Mouse (Mus musculus): ENCODE results near the gene Cad. TPM values are rescaled to one million over a fixed set of nuclear protein-coding genes. Genes with fewer than 3 reads are reported as not detected.

The Cad gene
- polyA plus RNA-seq, 1 experiment from 2014 or later = 43.4 TPM

GRCm38 (mm10) chr5:31093151-31094041, 38.8 kb downstream of the Cad start:
- TF ChIP-seq CTCF (IDR thresholded peaks at IDR 0.05; ENCODE audit: low read depth) = no peak
- ATAC-seq (ENCODE audit: insufficient read depth) = peak; percentile 75
- H3K9ac ChIP-seq = 0 out of 2 replicates have a peak overlapping the region, but pooled peaks have one; percentile 15

GRCm38 (mm10) chr5:31094100-31094798, 39.7 kb downstream of the Cad start:
- H3K9me3 ChIP-seq (ENCODE audit: low read depth, low read length) = no peaks in the 10 kb centered on the region
- H3K4me1 ChIP-seq (ENCODE audit: insufficient read depth) = peaks cover 4% of the 10 kb centered on the region; the same call in 1 of the 2 replicates
- ATAC-seq (ENCODE audit: insufficient read depth) (no peak), DNase-seq (no peak)
- no peak for TF ChIP-seq CTCF (IDR thresholded peaks at IDR 0.05; ENCODE audit: low read depth)
- peak overlapping the region; percentile 31 for H3K4me3 ChIP-seq (ENCODE audit: low read depth, low read length)
- H3K27me3 ChIP-seq (ENCODE audit: insufficient read depth, low read length) = peaks cover 85% of the 10 kb centered on the region
- no peaks in the 10 kb centered on the region for H3K36me3 ChIP-seq (ENCODE audit: insufficient read depth)
- H3K27ac ChIP-seq (ENCODE audit: low read depth) = no peak overlapping the region
- peak overlapping the region; percentile 68 for H3K4me2 ChIP-seq
- H3K9ac ChIP-seq = no peak overlapping the region
- WGBS = 3% methylated on average over 29 of the region's 29 CpGs

More at GRCm38 (mm10) chr5:31093151-31094041, 38.8 kb downstream of the Cad start:
- Histone ChIP-seq H3K4me1 (ENCODE audit: insufficient read depth) (peaks cover 4% of the 10 kb centered on the region; the same call in 1 of the 2 replicates), H3K36me3 (ENCODE audit: insufficient read depth) (no peaks in the 10 kb centered on the region), H3K4me3 (ENCODE audit: low read depth, low read length) (peak overlapping the region; percentile 39), H3K9me3 (ENCODE audit: low read depth, low read length) (no peaks in the 10 kb centered on the region), H3K27ac (ENCODE audit: low read depth) (no peak overlapping the region), H3K27me3 (ENCODE audit: insufficient read depth, low read length) (peaks cover 86% of the 10 kb centered on the region), H3K4me2 (peak overlapping the region; percentile 68)
- WGBS = 1% methylated on average over 51 of the region's 54 CpGs
- peak; percentile 68 for DNase-seq

- H3K9ac ChIP-seq = no peak overlapping the region
- peaks cover 4% of the 10 kb centered on the region; the same call in 1 of the 2 replicates for H3K4me1 ChIP-seq (ENCODE audit: insufficient read depth)
- H3K9me3 ChIP-seq (ENCODE audit: low read depth, low read length) = no peaks in the 10 kb centered on the region
- peak overlapping the region; percentile 68 for H3K4me2 ChIP-seq
- DNase-seq (peak; percentile 74), ATAC-seq (ENCODE audit: insufficient read depth) (peak; percentile 71; the same call in 1 of the 2 replicates)
- peaks cover 77% of the 10 kb centered on the region for H3K27me3 ChIP-seq (ENCODE audit: insufficient read depth, low read length)
- H3K4me3 ChIP-seq (ENCODE audit: low read depth, low read length) = peak overlapping the region; percentile 31
- no peaks in the 10 kb centered on the region for H3K36me3 ChIP-seq (ENCODE audit: insufficient read depth)
- peak; percentile 41 for TF ChIP-seq CTCF (IDR thresholded peaks at IDR 0.05; ENCODE audit: low read depth)
- under 1% methylated on average over 59 of the region's 59 CpGs for WGBS
- H3K27ac ChIP-seq (ENCODE audit: low read depth) = no peak overlapping the region
Observed at GRCm38 (mm10) chr5:31094799-31095691, 40.5 kb downstream of the Cad start.

- H3K4me3 ChIP-seq (ENCODE audit: low read depth, low read length) = peak overlapping the region; percentile 31; the same call in 1 of the 2 replicates
- peaks cover 68% of the 10 kb centered on the region for H3K27me3 ChIP-seq (ENCODE audit: insufficient read depth, low read length)
- H3K4me2 ChIP-seq = peak overlapping the region; percentile 68
- DNase-seq (no peak), ATAC-seq (ENCODE audit: insufficient read depth) (no peak)
- H3K27ac ChIP-seq (ENCODE audit: low read depth) = no peak overlapping the region
- 26% methylated on average over 11 of the region's 11 CpGs for WGBS
- peaks cover 4% of the 10 kb centered on the region; the same call in 1 of the 2 replicates for H3K4me1 ChIP-seq (ENCODE audit: insufficient read depth)
- TF ChIP-seq CTCF (IDR thresholded peaks at IDR 0.05; ENCODE audit: low read depth) = no peak
- no peak overlapping the region for H3K9ac ChIP-seq
- H3K36me3 ChIP-seq (ENCODE audit: insufficient read depth) = no peaks in the 10 kb centered on the region
- no peaks in the 10 kb centered on the region for H3K9me3 ChIP-seq (ENCODE audit: low read depth, low read length)
Observed at GRCm38 (mm10) chr5:31095711-31096480, 41.3 kb downstream of the Cad start.

GRCm38 (mm10) chr5:31105814-31106335, 51.3 kb downstream of the Cad start, which contains the start of gene Dnajc5g:
Gene Dnajc5g (plus strand): TSS chr5:31106285.
- Histone ChIP-seq H3K36me3 (ENCODE audit: insufficient read depth) (no peaks in the 10 kb centered on the region), H3K9me3 (ENCODE audit: low read depth, low read length) (no peaks in the 10 kb centered on the region), H3K4me3 (ENCODE audit: low read depth, low read length) (no peak within 1 kb of the TSS), H3K27me3 (ENCODE audit: insufficient read depth, low read length) (no peaks in the 10 kb centered on the region), H3K9ac (no peak within 1 kb of the TSS), H3K4me1 (ENCODE audit: insufficient read depth) (no peaks in the 10 kb centered on the region), H3K4me2 (no peak within 1 kb of the TSS), H3K27ac (ENCODE audit: low read depth) (no peak within 1 kb of the TSS)
- TF ChIP-seq CTCF (IDR thresholded peaks at IDR 0.05; ENCODE audit: low read depth) = no peak
- 76% methylated on average over 9 of the region's 9 CpGs for WGBS
- DNase-seq (no peak), ATAC-seq (ENCODE audit: insufficient read depth) (no peak)
